Comparison of ENCODE assay signal across 10 mouse cellular contexts in the genomic region with DNA sequence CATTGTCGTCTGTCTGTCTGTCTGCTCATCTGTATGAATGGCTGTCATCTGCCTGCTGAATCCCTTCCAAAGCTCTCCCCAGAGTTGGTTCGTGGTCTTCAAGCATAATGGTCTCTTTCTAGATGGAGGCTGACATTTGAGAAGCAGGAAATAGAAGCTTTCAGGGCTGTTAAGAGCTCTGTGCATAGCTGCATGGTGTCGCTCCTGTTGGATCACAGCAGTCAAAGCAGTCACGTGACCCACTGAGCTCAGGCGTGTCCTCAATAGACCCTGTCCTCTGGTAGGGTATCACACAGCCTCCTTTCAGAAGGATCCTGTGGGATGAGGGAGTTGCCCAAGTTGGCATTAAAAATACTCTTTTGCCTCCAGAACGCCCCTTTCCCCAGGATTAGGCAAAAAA.
DNase-seq lines count a peak whose midpoint lies in the region; ATAC-seq lines count a peak whose summit lies in the region.
"Had no signal": no experiment of that assay in that cellular context is flagged by ENCODE, and none has a peak within 500 bp of the region (broad histone marks: within the 10 kb centered on the region; RNA-seq: fewer than 3 reads in every experiment).

No protein-coding gene starts in this region.

- H3K4me3 ChIP-seq in forebrain, embryonic 16.5 days (replicated peaks; ENCODE audit: low read length), result no peak overlapping the region
- no peak overlapping the region for H3K4me3 ChIP-seq in forebrain, embryonic 15.5 days
- H3K4me3 ChIP-seq in neural tube, embryonic 15.5 days (replicated peaks), result no peak overlapping the region
- no peak overlapping the region for H3K4me3 ChIP-seq in neural tube, embryonic 12.5 days
- H3K4me3 ChIP-seq: megakaryocyte, embryonic 14.5 days had no signal

- H3K4me2 ChIP-seq in forebrain, embryonic 16.5 days (ENCODE audit: low read length), result no peak overlapping the region
- H3K4me2 ChIP-seq in forebrain, embryonic 15.5 days (replicated peaks), result no peak overlapping the region
- H3K4me2 ChIP-seq in neural tube, embryonic 15.5 days, result no peak overlapping the region
- H3K4me2 ChIP-seq in neural tube, embryonic 12.5 days (replicated peaks), result no peak overlapping the region

- peak; percentile 50; the same call in 1 of the 2 replicates for ATAC-seq in forebrain, embryonic 16.5 days
- no peak for ATAC-seq in forebrain, embryonic 15.5 days (replicated peaks)
- no peak for ATAC-seq in neural tube, embryonic 15.5 days (ENCODE audit: low FRiP score)
- 0 out of 2 replicates have a peak, but pooled peaks have one; percentile 59 for ATAC-seq in neural tube, embryonic 12.5 days (ENCODE audit: low FRiP score, low read depth)

- DNase-seq in neural tube, embryonic 10.5 days (ENCODE audit: extremely low spot score, low spot score), result peak; percentile 36
- peak; percentile 39 to 78 for DNase-seq in left cerebral cortex, postnatal 25 days (ENCODE audit: low spot score in 2 of 2)
- DNase-seq in thymus, postnatal 4 days, result no peak
- no peak for DNase-seq in adipocyte (ENCODE audit: low spot score)
- DNase-seq: B cell, adult 2 months had no signal

- no peak overlapping the region for H3K9ac ChIP-seq in forebrain, embryonic 16.5 days (replicated peaks; ENCODE audit: low read depth, low read length)
- no peak overlapping the region for H3K9ac ChIP-seq in forebrain, embryonic 15.5 days (replicated peaks)
- no peak overlapping the region for H3K9ac ChIP-seq in neural tube, embryonic 15.5 days (replicated peaks)
- no peak overlapping the region for H3K9ac ChIP-seq in neural tube, embryonic 12.5 days

- intact Hi-C loops in left cerebral cortex, postnatal 25 days (cut with DNase I), result no loop called here

- H3K4me1 ChIP-seq in forebrain, embryonic 16.5 days (replicated peaks; ENCODE audit: control insufficient read depth, insufficient read depth, low read length), result peaks cover 8% of the 10 kb centered on the region
- H3K4me1 ChIP-seq in forebrain, embryonic 15.5 days, result peaks cover 19% of the 10 kb centered on the region
- peaks cover 35% of the 10 kb centered on the region for H3K4me1 ChIP-seq in neural tube, embryonic 15.5 days
- peaks cover 36% of the 10 kb centered on the region for H3K4me1 ChIP-seq in neural tube, embryonic 12.5 days
- H3K4me1 ChIP-seq: megakaryocyte, embryonic 14.5 days had no signal

- no peaks in the 10 kb centered on the region for H3K9me3 ChIP-seq in forebrain, embryonic 16.5 days (ENCODE audit: control insufficient read depth, low read length)
- H3K9me3 ChIP-seq in forebrain, embryonic 15.5 days, result no peaks in the 10 kb centered on the region
- H3K9me3 ChIP-seq in neural tube, embryonic 15.5 days (replicated peaks), result no peaks in the 10 kb centered on the region
- H3K9me3 ChIP-seq in neural tube, embryonic 12.5 days, result no peaks in the 10 kb centered on the region
- H3K9me3 ChIP-seq: megakaryocyte, embryonic 14.5 days had no signal

- no peaks in the 10 kb centered on the region for H3K27me3 ChIP-seq in forebrain, embryonic 16.5 days (replicated peaks; ENCODE audit: control insufficient read depth, insufficient read depth, low read length)
- H3K27me3 ChIP-seq in forebrain, embryonic 15.5 days, result no peaks in the 10 kb centered on the region
- H3K27me3 ChIP-seq in neural tube, embryonic 15.5 days (replicated peaks), result no peaks in the 10 kb centered on the region
- H3K27me3 ChIP-seq in neural tube, embryonic 12.5 days (replicated peaks), result no peaks in the 10 kb centered on the region; the same call in 1 of the 2 replicates
- H3K27me3 ChIP-seq: megakaryocyte, embryonic 14.5 days had no signal

- 54% methylated on average over 6 of the region's 6 CpGs for WGBS in forebrain, embryonic 16.5 days
- WGBS in forebrain, embryonic 15.5 days, result 55% methylated on average over 6 of the region's 6 CpGs
- WGBS in neural tube, embryonic 15.5 days, result 43% methylated on average over 6 of the region's 6 CpGs
- whole genome bisulfite sequencing in neural tube, embryonic 12.5 days, result 46% methylated on average over 6 of the region's 6 CpGs

- H3K27ac ChIP-seq in forebrain, embryonic 16.5 days (ENCODE audit: low read length), result no peak overlapping the region
- H3K27ac ChIP-seq in forebrain, embryonic 15.5 days (replicated peaks), result no peak overlapping the region
- no peak overlapping the region for H3K27ac ChIP-seq in neural tube, embryonic 15.5 days (replicated peaks)
- no peak overlapping the region for H3K27ac ChIP-seq in neural tube, embryonic 12.5 days

- H3K36me3 ChIP-seq in forebrain, embryonic 16.5 days (ENCODE audit: control insufficient read depth, insufficient read depth), result no peaks in the 10 kb centered on the region
- H3K36me3 ChIP-seq in forebrain, embryonic 15.5 days, result no peaks in the 10 kb centered on the region
- H3K36me3 ChIP-seq in neural tube, embryonic 15.5 days, result no peaks in the 10 kb centered on the region
- H3K36me3 ChIP-seq in neural tube, embryonic 12.5 days, result no peaks in the 10 kb centered on the region

Comparison
In these comparisons a context has a peak if more than half of its experiments do, and no peak if none do; other contexts are left out.
1. ATAC-seq: peak in forebrain, embryonic 16.5 days (single experiment) and neural tube, embryonic 12.5 days (single experiment); none in forebrain, embryonic 15.5 days (single experiment) and neural tube, embryonic 15.5 days (single experiment).
2. DNase-seq: peak in neural tube, embryonic 10.5 days (single experiment) and left cerebral cortex, postnatal 25 days (2 of 2); none in thymus, postnatal 4 days (single experiment) and adipocyte (single experiment).